Mouse (Mus musculus) embryo, embryonic 11 days (tissue): ENCODE measurements around the gene Pcnx2.

Source experiments
- DNase-seq: peaks from one replicate; pipeline ENCODE4 v3.0.0-alpha.2; 2015

Pcnx2 gene

GRCm38 (mm10) chr8:125702868-125703473 is 195.1 kb downstream of the Pcnx2 start:
- no peak for DNase-seq
